Mouse (Mus musculus): ENCODE data around the gene Rhox2g. TPM values are rescaled to one million over a fixed set of nuclear protein-coding genes. Genes with fewer than 3 reads are reported as not detected.
"Not testable (repeated sequence)": the region's sequence is repeated elsewhere in the genome, so short reads cannot be mapped to it uniquely, and the experiment has no call there.

The Rhox2g gene
- not detected for total RNA-seq (2021)
- long read RNA-seq, experiment 1, result 0 reads
- long read RNA-seq, experiment 2, result 0 reads

GRCm38 (mm10) chrX:37643370-37643769 lies at the start of gene Rhox2g:
Gene Rhox2g (minus strand): TSS chrX:37643470.
- intact Hi-C loops (cut with DNase I); H3K27ac ChIP-seq; H3K4me3 ChIP-seq: not testable (repeated sequence)

GRCm38 (mm10) chrX:37692261-37692660 lies 49.0 kb upstream of the Rhox2g start:
- Histone ChIP-seq H3K4me3 (no peak overlapping the region), H3K27ac (no peak overlapping the region)
- no peak for DNase-seq (ENCODE audit: extremely low spot score in 1 of 2, low spot score in 2 of 2)
- no peak for TF ChIP-seq CTCF (IDR thresholded peaks at IDR 0.05)
- intact Hi-C loops (cut with DNase I), result no loop called here

More at GRCm38 (mm10) chrX:37643370-37643769, at the start of gene Rhox2g:
- DNase-seq (ENCODE audit: extremely low spot score in 1 of 2, low spot score in 2 of 2), result not testable (repeated sequence)

GRCm38 (mm10) chrX:37683031-37683715 lies 39.9 kb upstream of the Rhox2g start:
- no peak for DNase-seq (ENCODE audit: extremely low spot score in 1 of 2, low spot score in 2 of 2)
- intact Hi-C loops (cut with DNase I), result no loop called here

GRCm38 (mm10) chrX:37673177-37673576 lies 29.9 kb upstream of the Rhox2g start, which contains the start of gene Rhox2h:
Gene Rhox2h (minus strand): TSS chrX:37673277.
- DNase-seq (ENCODE audit: extremely low spot score in 1 of 2, low spot score in 2 of 2); intact Hi-C loops (cut with DNase I); H3K4me3 ChIP-seq; H3K27ac ChIP-seq: not testable (repeated sequence)

More at GRCm38 (mm10) chrX:37683031-37683715, 39.9 kb upstream of the Rhox2g start:
- TF ChIP-seq CTCF (IDR thresholded peaks at IDR 0.05), result no peak
- Histone ChIP-seq H3K4me3 (no peak overlapping the region), H3K27ac (no peak overlapping the region)

- H3K4me3 ChIP-seq; H3K27ac ChIP-seq; DNase-seq (ENCODE audit: extremely low spot score in 1 of 2, low spot score in 2 of 2); intact Hi-C loops (cut with DNase I): not testable (repeated sequence)
These were observed 25.4 kb upstream of the Rhox2g start, which contains the start of gene Rhox3h for GRCm38 (mm10) chrX:37668664-37669063. Gene Rhox3h (minus strand): TSS chrX:37668764.

- H3K4me3 ChIP-seq; H3K27ac ChIP-seq; intact Hi-C loops (cut with DNase I); DNase-seq (ENCODE audit: extremely low spot score in 1 of 2, low spot score in 2 of 2): not testable (repeated sequence)
These were observed 8.0 kb upstream of the Rhox2g start, which contains the start of gene Rhox4g for GRCm38 (mm10) chrX:37651227-37651626. Gene Rhox4g (minus strand): TSS chrX:37651327.

- H3K27ac ChIP-seq; DNase-seq (ENCODE audit: extremely low spot score in 1 of 2, low spot score in 2 of 2); H3K4me3 ChIP-seq; intact Hi-C loops (cut with DNase I): not testable (repeated sequence)
These were observed 14.8 kb downstream of the Rhox2g start, which contains the start of gene Rhox3g for GRCm38 (mm10) chrX:37628512-37628911. Gene Rhox3g (minus strand): TSS chrX:37628612.

GRCm38 (mm10) chrX:37607604-37608003 lies 35.7 kb downstream of the Rhox2g start, which contains the start of gene Rhox4f:
Gene Rhox4f (minus strand): TSS chrX:37607704.
- intact Hi-C loops (cut with DNase I); H3K27ac ChIP-seq; DNase-seq (ENCODE audit: extremely low spot score in 1 of 2, low spot score in 2 of 2); H3K4me3 ChIP-seq: not testable (repeated sequence)

Other genes with a start within 250 kb of the Rhox2g start
- not detected for gene Rhox2b, start 231.4 kb downstream of the Rhox2g start, total RNA-seq (2021)
- gene Rhox4b, start 211.0 kb downstream of the Rhox2g start, total RNA-seq (2021), result not detected
- not detected for gene Rhox2c, start 189.8 kb downstream of the Rhox2g start, total RNA-seq (2021)
- gene Rhox3c, start 184.9 kb downstream of the Rhox2g start, total RNA-seq (2021), result not detected
- gene Rhox4c, start 163.1 kb downstream of the Rhox2g start, total RNA-seq (2021), result not detected
- not detected for gene Rhox2d, start 150.0 kb downstream of the Rhox2g start, total RNA-seq (2021)
- gene Rhox4d, start 129.1 kb downstream of the Rhox2g start, total RNA-seq (2021), result not detected
- gene Rhox2e, start 113.0 kb downstream of the Rhox2g start, total RNA-seq (2021), result not detected
- gene Rhox3e, start 101.5 kb downstream of the Rhox2g start, total RNA-seq (2021), result not detected
- not detected for gene Rhox4e, start 86.1 kb downstream of the Rhox2g start, total RNA-seq (2021)
- not detected for gene Rhox2f, start 72.1 kb downstream of the Rhox2g start, total RNA-seq (2021)
- gene Rhox3f, start 62.5 kb downstream of the Rhox2g start, total RNA-seq (2021), result not detected
- gene Rhox4f, start 35.8 kb downstream of the Rhox2g start, total RNA-seq (2021), result not detected
- gene Rhox3g, start 14.9 kb downstream of the Rhox2g start, total RNA-seq (2021), result not detected
- gene Rhox4g, start 7.9 kb upstream of the Rhox2g start, total RNA-seq (2021), result not detected
- not detected for gene Rhox3h, start 25.3 kb upstream of the Rhox2g start, total RNA-seq (2021)
- not detected for gene Rhox2h, start 29.8 kb upstream of the Rhox2g start, total RNA-seq (2021)
- not detected for gene Rhox5, start 161.4 kb upstream of the Rhox2g start, total RNA-seq (2021)
- not detected for gene Rhox6, start 183.4 kb upstream of the Rhox2g start, total RNA-seq (2021)
- not detected for gene Rhox7a, start 188.2 kb upstream of the Rhox2g start, total RNA-seq (2021)
- not detected for gene Rhox8, start 235.5 kb upstream of the Rhox2g start, total RNA-seq (2021)